ENCODE assay signal across 18 mouse cellular contexts in the genomic region with DNA sequence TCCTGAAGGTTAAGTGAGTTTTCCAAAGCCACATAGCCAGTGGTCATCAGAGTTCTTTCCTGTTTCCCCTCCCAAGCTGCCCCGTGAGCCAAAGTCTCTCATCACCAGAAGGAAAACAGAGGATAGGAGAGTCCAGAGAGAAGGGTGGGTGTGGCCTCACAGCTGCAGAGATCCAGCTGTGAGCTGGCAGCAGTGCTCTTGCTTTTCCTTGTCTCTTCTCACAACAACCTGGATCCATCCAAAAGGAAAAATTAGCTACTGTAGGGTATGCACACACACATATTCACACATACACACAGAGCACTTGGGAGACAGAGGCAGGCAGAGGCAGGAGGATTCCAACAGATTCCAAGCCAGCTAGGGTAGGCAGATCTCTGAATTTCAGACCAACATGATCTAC. TPM values are rescaled to one million over a fixed set of nuclear protein-coding genes. Genes with fewer than 3 reads are reported as not detected.
"Had no signal": no experiment of that assay in that cellular context is flagged by ENCODE, and none has a peak within 500 bp of the region (broad histone marks: within the 10 kb centered on the region; RNA-seq: fewer than 3 reads in every experiment).

No protein-coding gene starts in this region.

- H3K9ac ChIP-seq: limb, embryonic 12.5 days; liver, embryonic 13.5 days; liver, postnatal 0 days; lung, embryonic 15.5 days; midbrain, embryonic 12.5 days had no signal

- H3K4me3 ChIP-seq: layer of hippocampus, adult 2 months; limb, embryonic 12.5 days; liver, embryonic 13.5 days; lung, embryonic 15.5 days; megakaryocyte, embryonic 14.5 days; midbrain, embryonic 12.5 days had no signal

- H3K4me2 ChIP-seq: limb, embryonic 12.5 days; liver, embryonic 13.5 days; lung, embryonic 15.5 days; midbrain, embryonic 12.5 days had no signal

- H3K36me3 ChIP-seq: limb, embryonic 12.5 days; liver, embryonic 13.5 days; lung, embryonic 15.5 days; midbrain, embryonic 12.5 days had no signal

- DNase-seq: kidney, postnatal 10 days; kidney, postnatal 4 days; liver; liver, embryonic 13.5 days; liver, postnatal 0 days; lung, postnatal 14 days; right cerebral cortex, postnatal 14 days; thymus, postnatal 36 days had no signal

- ATAC-seq: liver, postnatal 0 days had no signal

- H3K9me3 ChIP-seq: limb, embryonic 12.5 days; liver, embryonic 13.5 days; lung, embryonic 15.5 days; megakaryocyte, embryonic 14.5 days; midbrain, embryonic 12.5 days had no signal

- H3K27ac ChIP-seq: layer of hippocampus, adult 2 months; liver, embryonic 13.5 days; macrophage; midbrain, embryonic 12.5 days had no signal

RNA-seq across cellular contexts. Expression of gene Shisal2a, which starts 2.9 kb away (rescaled TPM):
- total RNA-seq: layer of hippocampus, adult 2 months; layer of hippocampus, postnatal 10 days; left cerebral cortex, postnatal 36 days had no signal
- polyA plus RNA-seq: macrophage; small intestine, adult 2 months; thymus, postnatal 0 days had no signal
